Mouse (Mus musculus) lung, embryonic 16.5 days (tissue): ENCODE results near the gene Hmga2. TPM values are rescaled to one million over a fixed set of nuclear protein-coding genes. Genes with fewer than 3 reads are reported as not detected.
"Not testable (repeated sequence)": the region's sequence is repeated elsewhere in the genome, so short reads cannot be mapped to it uniquely, and the experiment has no call there.

Experiments
- ATAC-seq: fragments of 200-750 bp; cut with Nextera tagmentation; 2 replicates; pipeline ENCODE4 v1.8.0; 2017; ENCODE audit warnings: low read depth, mild to moderate bottlenecking, moderate library complexity
- H3K27ac ChIP-seq: fragments of 300-500 bp; sonication (generic); 2 replicates; pipeline ENCODE4 v1.5.1; 2014; ENCODE audit warnings: mild to moderate bottlenecking, control low read depth, low read length
- H3K27me3 ChIP-seq: fragments of 300-500 bp; sonication (generic); 2 replicates; pipeline ENCODE4 v1.6.1; 2014; ENCODE audit warnings: low read depth, low read length, mixed read lengths; ENCODE audit not compliant: control insufficient read depth, insufficient read depth
- H3K36me3 ChIP-seq: fragments of 300-500 bp; sonication (generic); 2 replicates; pipeline ENCODE4 v1.6.1; 2014; ENCODE audit warnings: low read length; ENCODE audit not compliant: control insufficient read depth, insufficient read depth
- H3K4me1 ChIP-seq: fragments of 300-500 bp; sonication (generic); replicated peaks from 2 replicates; pipeline ENCODE4 v1.6.1; 2014; ENCODE audit warnings: low read length, mixed read lengths; ENCODE audit not compliant: control insufficient read depth, insufficient read depth
- H3K4me2 ChIP-seq: fragments of 300-500 bp; sonication (generic); 2 replicates; pipeline ENCODE4 v1.6.1; 2014; ENCODE audit warnings: low read depth, low read length, control low read depth
- H3K4me3 ChIP-seq: fragments of 300-500 bp; sonication (generic); 2 replicates; pipeline ENCODE4 v1.5.1; 2014; ENCODE audit warnings: mild to moderate bottlenecking, low read length, control low read depth
- H3K9ac ChIP-seq: fragments of 300-500 bp; sonication (generic); 2 replicates; pipeline ENCODE4 v1.6.1; 2014; ENCODE audit warnings: low read length, control low read depth
- H3K9me3 ChIP-seq: fragments of 300-500 bp; sonication (generic); 2 replicates; pipeline ENCODE4 v1.6.1; 2016; ENCODE audit warnings: low read length; ENCODE audit not compliant: control insufficient read depth
- WGBS: fragments of 180-500 bp; shearing (Covaris S2); extraction: QIAGEN DNeasy Blood & Tissue Kit; methylation state at CpG from one replicate; pipeline ENCODE4 v1.1.7; 2014; 5-methylcytosine and 5-hydroxymethylcytosine counted together
- polyA plus RNA-seq: library from polyadenylated mRNA; unstranded; fragments of >200 nt; fragmentation: Nextera tagmentation; extraction: Ambion mirVana; gene quantifications from 2 replicates; pipeline ENCODE4 v1.2.1, GENCODE M21; 2015

The Hmga2 gene
- polyA plus RNA-seq, 1 experiment from 2014 or later: 6.1 TPM

DNA sequence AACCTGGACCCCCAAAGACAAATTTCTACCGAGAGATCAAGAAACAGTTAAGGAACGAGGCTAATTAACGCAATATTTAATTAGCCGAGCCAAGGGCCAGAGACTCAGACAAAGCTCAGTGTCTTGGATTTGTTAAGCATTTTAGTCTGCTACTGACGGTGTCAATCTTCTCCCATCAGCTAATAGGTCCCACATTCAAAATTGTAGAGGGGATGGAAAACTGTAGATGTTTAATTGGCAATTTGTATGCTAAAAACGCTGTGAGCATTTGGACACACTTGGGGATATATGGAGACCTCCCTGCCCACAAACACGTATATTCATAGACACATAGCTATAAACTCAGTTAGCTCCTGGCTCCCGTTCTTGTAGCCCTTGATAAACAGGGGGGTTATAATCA, 89.2 kb downstream of the Hmga2 start:
- H3K4me3 ChIP-seq: no peak overlapping the region
- peaks cover 50% of the 10 kb centered on the region for H3K4me1 ChIP-seq
- 85% methylated on average over 8 of the region's 8 CpGs for WGBS
- ATAC-seq: no peak
- no peaks in the 10 kb centered on the region for H3K9me3 ChIP-seq
- no peak overlapping the region for H3K27ac ChIP-seq
- no peak overlapping the region for H3K4me2 ChIP-seq
- no peaks in the 10 kb centered on the region for H3K27me3 ChIP-seq
- H3K9ac ChIP-seq: no peak overlapping the region
- H3K36me3 ChIP-seq: no peaks in the 10 kb centered on the region

DNA sequence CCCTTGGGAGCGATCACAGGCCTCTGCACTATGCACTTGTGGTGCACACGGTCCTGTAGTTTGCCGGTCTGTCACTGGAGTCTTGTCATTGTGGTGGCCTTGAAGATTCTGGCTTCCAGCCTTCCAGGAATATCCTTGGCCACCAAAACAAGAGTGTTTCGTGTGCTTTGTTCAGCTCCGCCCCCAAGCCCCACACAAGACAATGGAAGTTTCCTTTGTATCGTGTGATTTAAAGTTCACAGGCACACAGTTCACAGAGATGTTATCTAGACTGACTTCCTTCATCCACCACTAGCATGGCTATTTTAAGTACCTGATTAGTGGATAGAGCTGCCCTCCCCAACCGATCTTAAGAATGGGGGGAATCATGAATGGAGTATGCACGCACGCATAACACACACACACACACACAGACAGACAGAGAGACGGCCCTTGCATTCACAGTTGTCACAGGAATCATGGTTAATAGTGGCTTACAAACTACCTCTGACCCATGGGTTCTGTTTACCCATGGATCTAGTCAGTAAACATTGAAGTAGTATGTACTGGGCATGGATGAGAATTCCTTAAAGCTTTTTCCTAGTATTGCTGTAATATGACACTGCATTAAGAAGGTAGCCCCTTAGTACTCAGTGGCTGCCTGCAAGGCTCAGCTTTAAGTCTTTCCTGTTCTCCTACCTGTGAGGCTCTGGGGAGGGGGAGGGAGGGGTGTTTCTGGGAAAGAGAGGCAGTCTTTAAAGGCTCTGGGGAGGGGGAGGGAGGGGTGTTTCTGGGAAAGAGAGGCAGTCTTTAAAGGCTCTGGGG, 91.3 kb downstream of the Hmga2 start:
- Histone ChIP-seq H3K9me3 (no peaks in the 10 kb centered on the region), H3K9ac (no peak overlapping the region), H3K36me3 (no peaks in the 10 kb centered on the region), H3K4me2 (peak overlapping the region; percentile 4; the same call in 1 of the 2 replicates), H3K4me3 (no peak overlapping the region), H3K4me1 (peaks cover 40% of the 10 kb centered on the region), H3K27me3 (no peaks in the 10 kb centered on the region), H3K27ac (peak overlapping the region; percentile 48)
- peak; percentile 68 for ATAC-seq
- WGBS: 40% methylated on average over 10 of the region's 10 CpGs

DNA sequence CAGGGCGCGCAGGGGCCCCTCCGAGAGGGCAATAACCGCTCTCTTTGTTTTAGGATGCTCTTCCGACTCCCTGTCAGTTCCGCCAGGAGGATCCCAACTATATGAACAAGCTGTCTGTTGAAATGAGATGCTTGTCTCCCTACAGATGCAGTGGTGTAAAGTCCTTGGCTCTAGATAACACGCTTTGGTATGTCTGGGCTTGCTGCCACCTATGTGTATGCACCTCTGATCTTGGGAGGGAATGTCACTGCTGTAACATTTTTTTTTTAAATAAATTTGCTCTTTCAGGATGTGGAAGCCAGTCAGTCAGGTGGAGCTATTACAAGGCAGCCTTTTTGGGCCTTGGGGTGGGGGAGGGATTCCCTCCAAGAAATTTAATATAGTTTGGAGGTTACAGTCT, 92.2 kb downstream of the Hmga2 start:
- H3K4me1 ChIP-seq: peaks cover 37% of the 10 kb centered on the region
- no peak overlapping the region for H3K4me2 ChIP-seq
- no peak overlapping the region for H3K9ac ChIP-seq
- H3K9me3 ChIP-seq: no peaks in the 10 kb centered on the region
- no peak overlapping the region for H3K4me3 ChIP-seq
- no peaks in the 10 kb centered on the region for H3K27me3 ChIP-seq
- ATAC-seq: no peak
- no peak overlapping the region for H3K27ac ChIP-seq
- H3K36me3 ChIP-seq: no peaks in the 10 kb centered on the region
- 64% methylated on average over 7 of the region's 7 CpGs for WGBS

DNA sequence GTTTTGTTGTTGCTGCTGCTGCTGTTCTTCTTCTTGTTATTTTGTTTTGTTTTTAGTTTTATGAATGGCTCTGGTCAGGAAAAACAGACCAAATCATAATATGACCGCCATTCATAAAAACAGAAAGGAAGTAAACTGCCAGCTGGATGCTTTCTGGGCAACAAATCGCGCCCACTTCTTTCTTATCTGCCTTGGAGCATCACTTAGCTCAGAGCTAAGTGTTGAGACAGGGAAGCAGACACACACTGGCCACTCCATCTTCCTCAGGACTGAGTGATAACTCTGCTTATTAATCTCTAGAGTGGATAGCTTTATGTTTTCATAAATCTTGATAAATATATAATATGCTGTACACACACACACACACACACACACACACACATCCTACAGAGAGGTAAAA, 98.5 kb downstream of the Hmga2 start:
- no peak overlapping the region for H3K9ac ChIP-seq
- H3K27ac ChIP-seq: peak overlapping the region; percentile 6; the same call in 1 of the 2 replicates
- H3K36me3 ChIP-seq: no peaks in the 10 kb centered on the region
- H3K4me1 ChIP-seq: peaks cover 13% of the 10 kb centered on the region
- no peaks in the 10 kb centered on the region for H3K9me3 ChIP-seq
- 14% methylated on average over 3 of the region's 3 CpGs for WGBS
- H3K4me3 ChIP-seq: 0 out of 2 replicates have a peak overlapping the region, but pooled peaks have one; percentile 4
- H3K27me3 ChIP-seq: no peaks in the 10 kb centered on the region
- ATAC-seq: peak; percentile 58
- peak overlapping the region; percentile 54 for H3K4me2 ChIP-seq

DNA sequence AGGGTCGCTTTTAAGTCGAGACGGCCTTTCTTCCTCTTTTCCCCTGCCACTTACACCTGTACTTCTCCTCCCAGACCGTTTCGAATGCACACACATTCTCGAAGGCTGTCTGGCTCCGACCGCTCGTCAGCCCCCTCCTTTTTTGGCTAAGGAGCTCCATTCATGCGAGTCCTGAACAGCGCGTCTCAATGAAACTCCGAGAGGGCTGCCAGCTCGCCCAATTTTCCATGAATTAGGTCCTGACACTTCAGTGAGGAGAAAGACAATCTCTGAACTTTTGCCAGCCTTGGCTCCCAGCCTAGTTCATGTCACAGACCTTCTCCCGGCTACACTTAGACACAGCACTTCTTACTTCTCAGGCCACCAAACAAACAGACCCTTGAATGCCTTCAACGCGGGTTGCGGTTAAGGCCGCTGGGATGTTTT, 98.9 kb downstream of the Hmga2 start:
- WGBS: 3% methylated on average over 19 of the region's 19 CpGs

DNA sequence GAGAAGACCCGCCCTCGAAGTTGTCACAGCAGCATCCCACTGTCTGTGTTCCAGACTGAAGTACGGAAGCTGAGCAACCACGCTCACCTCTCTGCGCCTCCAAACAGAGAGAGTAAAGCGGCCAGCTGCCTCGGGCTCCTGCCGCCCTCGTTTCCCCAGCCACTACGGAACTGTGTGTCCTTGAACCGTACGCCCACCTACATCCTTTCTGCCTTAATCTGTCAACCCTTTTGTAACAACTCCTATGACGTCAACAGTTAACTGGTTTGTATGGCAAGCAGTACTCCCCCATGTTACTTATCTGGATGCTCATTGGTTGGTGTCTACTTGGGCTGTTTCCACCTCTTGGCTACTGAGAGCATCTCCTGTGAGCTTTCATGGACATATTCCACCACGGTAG, 100.8 kb downstream of the Hmga2 start:
- WGBS: 81% methylated on average over 14 of the region's 14 CpGs

More for the DNA sequence above, 98.9 kb downstream of the Hmga2 start:
- Histone ChIP-seq H3K36me3 (no peaks in the 10 kb centered on the region), H3K27ac (peak overlapping the region; percentile 6; the same call in 1 of the 2 replicates), H3K9ac (no peak overlapping the region), H3K4me1 (peaks cover 13% of the 10 kb centered on the region), H3K27me3 (no peaks in the 10 kb centered on the region), H3K4me2 (peak overlapping the region; percentile 54), H3K9me3 (no peaks in the 10 kb centered on the region), H3K4me3 (0 out of 2 replicates have a peak overlapping the region, but pooled peaks have one; percentile 4)
- ATAC-seq: peak; percentile 93

DNA sequence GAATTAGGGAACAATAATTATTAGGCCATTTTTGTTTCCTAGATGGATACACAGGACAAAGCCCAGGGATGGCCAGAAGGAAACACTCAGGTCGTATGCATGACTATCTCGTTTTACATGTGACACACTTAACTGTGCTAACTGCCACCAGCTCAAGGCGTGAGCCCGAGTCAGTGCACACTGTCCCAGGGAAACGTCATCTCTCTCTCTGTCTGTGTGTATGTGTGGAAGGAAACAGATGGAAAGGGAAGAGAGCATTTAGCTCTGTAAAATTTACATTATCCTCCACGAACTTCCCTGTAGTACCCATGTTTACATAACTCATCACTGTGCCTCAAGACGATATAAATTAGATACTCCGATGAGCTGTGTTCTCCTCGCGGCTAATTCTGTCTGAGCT, 105.1 kb downstream of the Hmga2 start:
- no peak for ATAC-seq
- no peak overlapping the region for H3K4me2 ChIP-seq

More for the DNA sequence above, 100.8 kb downstream of the Hmga2 start:
- H3K4me2 ChIP-seq: no peak overlapping the region
- H3K4me1 ChIP-seq: peaks cover 19% of the 10 kb centered on the region
- no peak overlapping the region for H3K4me3 ChIP-seq
- no peak for ATAC-seq
- H3K9me3 ChIP-seq: no peaks in the 10 kb centered on the region
- H3K9ac ChIP-seq: no peak overlapping the region
- H3K27ac ChIP-seq: no peak overlapping the region
- no peaks in the 10 kb centered on the region for H3K27me3 ChIP-seq
- H3K36me3 ChIP-seq: no peaks in the 10 kb centered on the region

DNA sequence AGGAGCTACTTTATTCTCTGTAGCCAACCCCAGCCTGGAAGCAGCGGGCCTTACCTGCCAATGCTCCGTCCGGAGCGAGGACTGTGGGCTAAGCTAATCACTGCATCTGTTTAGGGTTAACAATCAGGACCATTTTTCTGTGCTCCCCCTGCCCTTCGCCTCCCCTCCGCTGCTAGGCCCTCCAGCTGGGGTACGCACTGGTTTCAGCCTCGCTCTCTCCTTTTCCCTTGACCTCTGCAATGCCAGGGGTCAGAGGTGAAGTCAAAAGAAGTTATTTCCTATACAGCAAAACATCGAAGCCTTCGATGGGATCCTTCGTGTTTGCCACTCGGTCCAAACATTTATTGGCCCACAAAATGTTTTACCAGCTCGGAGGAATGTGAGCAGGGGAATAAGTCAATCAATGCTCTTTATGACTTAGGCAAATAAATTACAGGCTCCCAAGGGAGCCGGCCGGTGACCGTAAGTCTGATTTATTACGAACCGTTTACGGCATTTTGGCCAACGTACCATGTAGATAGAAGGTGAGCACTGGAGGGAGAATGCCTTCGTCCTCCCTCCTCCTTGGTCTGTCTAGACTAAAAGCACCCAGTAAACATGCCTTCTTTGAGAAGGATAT, 107.0 kb downstream of the Hmga2 start:
- no peak for ATAC-seq
- H3K4me3 ChIP-seq: no peak overlapping the region
- H3K9me3 ChIP-seq: no peaks in the 10 kb centered on the region
- H3K4me2 ChIP-seq: no peak overlapping the region
- H3K27ac ChIP-seq: no peak overlapping the region
- WGBS: 77% methylated on average over 21 of the region's 21 CpGs
- no peaks in the 10 kb centered on the region for H3K36me3 ChIP-seq
- H3K9ac ChIP-seq: no peak overlapping the region
- H3K27me3 ChIP-seq: no peaks in the 10 kb centered on the region
- H3K4me1 ChIP-seq: peaks cover 11% of the 10 kb centered on the region

More for the DNA sequence above, 105.1 kb downstream of the Hmga2 start:
- WGBS: 35% methylated on average over 10 of the region's 10 CpGs
- Histone ChIP-seq H3K4me3 (no peak overlapping the region), H3K9me3 (no peaks in the 10 kb centered on the region), H3K27me3 (no peaks in the 10 kb centered on the region), H3K9ac (no peak overlapping the region), H3K36me3 (no peaks in the 10 kb centered on the region), H3K27ac (no peak overlapping the region), H3K4me1 (peaks cover 6% of the 10 kb centered on the region; the same call in 1 of the 2 replicates)

DNA sequence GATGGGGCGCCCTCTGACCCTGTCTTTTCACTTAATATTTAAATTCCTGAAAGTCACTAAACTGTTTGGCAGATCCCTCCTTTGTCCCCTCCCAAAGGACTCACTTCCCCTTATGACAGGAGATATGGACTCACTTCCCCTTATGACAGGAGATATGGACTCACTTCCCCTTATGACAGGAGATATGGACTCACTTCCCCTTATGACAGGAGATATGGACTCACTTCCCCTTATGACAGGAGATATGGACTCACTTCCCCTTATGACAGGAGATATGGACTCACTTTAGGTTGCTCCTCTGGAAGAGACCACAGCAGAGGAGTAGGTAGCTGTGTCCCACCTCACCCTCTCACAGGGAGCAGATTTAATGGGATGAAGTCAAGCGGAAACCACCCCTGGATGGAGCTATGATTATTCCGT, 110.1 kb downstream of the Hmga2 start:
- H3K36me3 ChIP-seq, H3K9ac ChIP-seq, H3K9me3 ChIP-seq, H3K4me3 ChIP-seq, ATAC-seq, H3K4me1 ChIP-seq, H3K27me3 ChIP-seq, H3K27ac ChIP-seq, H3K4me2 ChIP-seq: not testable (repeated sequence)
- WGBS: 82% methylated on average over 3 of the region's 3 CpGs
